17 mouse cellular contexts compared by ENCODE assay signal in the genomic region with DNA sequence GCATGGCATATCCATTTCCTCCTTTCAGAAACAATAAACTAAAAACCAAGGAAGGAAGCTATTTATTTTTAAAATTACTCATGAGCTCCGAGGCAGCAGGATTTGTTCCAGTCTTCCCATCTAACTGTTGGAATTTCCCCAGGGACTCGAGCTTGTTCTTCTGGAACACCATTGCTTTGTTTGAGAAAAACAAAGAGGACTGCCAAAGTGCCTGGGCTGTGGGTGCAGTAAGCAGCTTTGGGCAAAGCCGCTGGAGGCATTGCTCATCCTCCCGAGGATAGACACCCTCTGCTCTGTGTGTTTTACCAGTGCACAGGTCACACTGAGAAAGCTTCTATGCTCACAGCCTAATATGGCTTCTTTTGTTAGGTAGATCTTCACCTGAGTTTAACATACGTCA. TPM values are rescaled to one million over a fixed set of nuclear protein-coding genes. Genes with fewer than 3 reads are reported as not detected.
DNase-seq lines count a peak whose midpoint lies in the region; ATAC-seq and TF ChIP-seq lines count a peak whose summit lies in the region.
"Had no signal": no experiment of that assay in that cellular context is flagged by ENCODE, and none has a peak within 500 bp of the region (broad histone marks: within the 10 kb centered on the region; RNA-seq: fewer than 3 reads in every experiment).

No protein-coding gene starts in this region.

- TF ChIP-seq POLR2A in thymus, adult 2 months (IDR thresholded peaks at IDR 0.05; ENCODE audit: control insufficient read depth, extremely low read depth, insufficient read depth, low read length, poor library complexity): no peak

- H3K9me3 ChIP-seq in heart, embryonic 11.5 days (replicated peaks; ENCODE audit: control insufficient read depth, low read length): no peaks in the 10 kb centered on the region
- no peaks in the 10 kb centered on the region for H3K9me3 ChIP-seq in intestine, embryonic 15.5 days
- H3K9me3 ChIP-seq: embryonic facial prominence, embryonic 13.5 days; hindbrain, embryonic 15.5 days; stomach, embryonic 15.5 days had no signal

- no peaks in the 10 kb centered on the region for H3K27me3 ChIP-seq in heart, embryonic 11.5 days (ENCODE audit: control insufficient read depth, insufficient read depth, low read length)
- H3K27me3 ChIP-seq in thymus, adult 2 months (ENCODE audit: control insufficient read depth, insufficient read depth, low read length): no peaks in the 10 kb centered on the region
- no peaks in the 10 kb centered on the region for H3K27me3 ChIP-seq in intestine, embryonic 15.5 days (replicated peaks)
- H3K27me3 ChIP-seq: embryonic facial prominence, embryonic 13.5 days; hindbrain, embryonic 15.5 days; stomach, embryonic 15.5 days had no signal

- no peaks in the 10 kb centered on the region for H3K4me1 ChIP-seq in heart, embryonic 11.5 days (ENCODE audit: control insufficient read depth, insufficient read depth, low read length)
- no peaks in the 10 kb centered on the region for H3K4me1 ChIP-seq in thymus, adult 2 months (replicated peaks; ENCODE audit: control insufficient read depth, insufficient read depth, low read length)
- H3K4me1 ChIP-seq in intestine, embryonic 15.5 days (replicated peaks): no peaks in the 10 kb centered on the region
- H3K4me1 ChIP-seq: hindbrain, embryonic 15.5 days; stomach, embryonic 15.5 days had no signal

- H3K4me2 ChIP-seq in heart, embryonic 11.5 days: no peak overlapping the region
- no peak overlapping the region for H3K4me2 ChIP-seq in intestine, embryonic 15.5 days (replicated peaks)
- H3K4me2 ChIP-seq: embryonic facial prominence, embryonic 13.5 days; hindbrain, embryonic 15.5 days; stomach, embryonic 15.5 days had no signal

- H3K36me3 ChIP-seq in heart, embryonic 11.5 days (ENCODE audit: control insufficient read depth, insufficient read depth, low read length): no peaks in the 10 kb centered on the region
- no peaks in the 10 kb centered on the region for H3K36me3 ChIP-seq in thymus, adult 2 months (ENCODE audit: control insufficient read depth, insufficient read depth, low read length)
- no peaks in the 10 kb centered on the region for H3K36me3 ChIP-seq in intestine, embryonic 15.5 days
- H3K36me3 ChIP-seq: embryonic facial prominence, embryonic 13.5 days; hindbrain, embryonic 15.5 days; stomach, embryonic 15.5 days had no signal

- peak; percentile 95 for DNase-seq in heart, adult 11 months
- DNase-seq in layer of hippocampus, adult 2 months (ENCODE audit: low spot score in 2 of 2): peak in 1 of 2 experiments; percentile 19
- no peak for DNase-seq in layer of hippocampus, adult 9-10 months (ENCODE audit: low spot score)
- DNase-seq in NIH3T3 (ENCODE audit: low read depth): peak; percentile 34
- peak; percentile 11 for DNase-seq in kidney, postnatal 10 days
- no peak for DNase-seq in thymus, adult 2 months
- DNase-seq: cerebellum, adult 8-10 months; layer of hippocampus, postnatal 36 days; right cerebral cortex, postnatal 4 days had no signal

- no peak overlapping the region for H3K27ac ChIP-seq in heart, embryonic 11.5 days (ENCODE audit: low read depth, low read length)
- H3K27ac ChIP-seq in layer of hippocampus, adult 2 months: peak overlapping the region; percentile 64; the same call in 1 of the 2 replicates
- no peak overlapping the region for H3K27ac ChIP-seq in thymus, adult 2 months (ENCODE audit: control insufficient read depth, insufficient read depth, low read length)
- H3K27ac ChIP-seq in intestine, embryonic 15.5 days: no peak overlapping the region
- H3K27ac ChIP-seq: embryonic facial prominence, embryonic 13.5 days; hindbrain, embryonic 15.5 days; stomach, embryonic 15.5 days had no signal

- 46% methylated on average over 5 of the region's 5 CpGs for WGBS in heart, embryonic 11.5 days (ENCODE audit: insufficient replicate concordance)
- WGBS in thymus, adult 2 months: 54% methylated on average over 5 of the region's 5 CpGs
- 43% methylated on average over 5 of the region's 5 CpGs for WGBS in intestine, embryonic 15.5 days

- H3K9ac ChIP-seq in heart, embryonic 11.5 days (ENCODE audit: low read depth, low read length): no peak overlapping the region
- no peak overlapping the region for H3K9ac ChIP-seq in intestine, embryonic 15.5 days
- H3K9ac ChIP-seq: embryonic facial prominence, embryonic 13.5 days; hindbrain, embryonic 15.5 days; stomach, embryonic 15.5 days had no signal

- H3K4me3 ChIP-seq in heart, embryonic 11.5 days (ENCODE audit: low read depth, low read length): no peak overlapping the region
- H3K4me3 ChIP-seq in layer of hippocampus, adult 2 months: no peak overlapping the region
- H3K4me3 ChIP-seq in thymus, adult 2 months (ENCODE audit: control insufficient read depth, insufficient read depth, low read length): no peak overlapping the region
- H3K4me3 ChIP-seq in intestine, embryonic 15.5 days (replicated peaks): no peak overlapping the region
- H3K4me3 ChIP-seq: embryonic facial prominence, embryonic 13.5 days; hindbrain, embryonic 15.5 days; stomach, embryonic 15.5 days had no signal

- ATAC-seq in heart, embryonic 11.5 days (replicated peaks; ENCODE audit: insufficient number of reproducible peaks, low FRiP score, low TSS enrichment): no peak
- no peak for ATAC-seq in intestine, embryonic 15.5 days
- ATAC-seq: CD4-positive, CD25-positive, alpha-beta regulatory T cell, adult 4 months; forebrain, embryonic 14.5 days; midbrain, embryonic 16.5 days had no signal

- no peak for TF ChIP-seq CTCF in layer of hippocampus, adult 2 months (conservative IDR thresholded peaks at IDR 0.05)
- TF ChIP-seq CTCF in thymus, adult 2 months (IDR thresholded peaks at IDR 0.05; ENCODE audit: borderline replicate concordance, control insufficient read depth, extremely low read depth, insufficient read depth, low read length, poor library complexity): no peak

RNA-seq across cellular contexts. Expression of a gene that starts 26.8 kb away (rescaled TPM):
- 31.4 and 36.6 TPM in 2 replicates for polyA plus RNA-seq in heart, embryonic 11.5 days (2014; fragmentation: Nextera tagmentation; extraction: Ambion mirVana)
- 10 to 100 TPM; 14.5 to 15.9 TPM for total RNA-seq in layer of hippocampus, adult 2 months (2021)
- polyA plus RNA-seq in thymus, adult 2 months (2012; rRNA removed): 57.5 and 94.4 TPM in 2 replicates
- 49.9 and 51.1 TPM in 2 replicates for polyA plus RNA-seq in intestine, embryonic 15.5 days (2015; fragmentation: Nextera tagmentation; extraction: Ambion mirVana)

Comparison
In these comparisons a context has a peak if more than half of its experiments do, and no peak if none do; other contexts are left out.
1. DNase-seq: peak in heart, adult 11 months (single experiment), NIH3T3 (single experiment) and kidney, postnatal 10 days (single experiment); none in layer of hippocampus, adult 9-10 months (single experiment) and thymus, adult 2 months (single experiment).